Mouse (Mus musculus) midbrain, postnatal 0 days (tissue): ENCODE results near the gene Jmjd6. TPM values are rescaled to one million over a fixed set of nuclear protein-coding genes. Genes with fewer than 3 reads are reported as not detected.

Experiments
- ATAC-seq: fragments of 200-750 bp; cut with Nextera tagmentation; 2 replicates; pipeline ENCODE4 v1.8.0; 2017; ENCODE audit warnings: moderate number of reproducible peaks, mild to moderate bottlenecking, moderate TSS enrichment, moderate library complexity; ENCODE audit not compliant: low FRiP score
- DNase-seq: peaks from one replicate; pipeline ENCODE4 v3.0.0-alpha.2; 2015; ENCODE audit warnings: low spot score
- H3K27ac ChIP-seq: fragments of 300-500 bp; sonication (generic); 2 replicates; pipeline ENCODE4 v1.5.1; 2014; ENCODE audit warnings: low read depth, mild to moderate bottlenecking, low read length, mixed read lengths
- H3K27me3 ChIP-seq: fragments of 300-500 bp; sonication (generic); 2 replicates; pipeline ENCODE4 v1.6.1; 2014; ENCODE audit warnings: low read length, control low read depth, mixed read lengths; ENCODE audit not compliant: insufficient read depth
- H3K36me3 ChIP-seq: fragments of 300-500 bp; sonication (generic); 2 replicates; pipeline ENCODE4 v1.6.1; 2014; ENCODE audit warnings: low read length, control low read depth, mixed read lengths; ENCODE audit not compliant: insufficient read depth
- H3K4me1 ChIP-seq: fragments of 300-500 bp; sonication (generic); 2 replicates; pipeline ENCODE4 v1.6.1; 2014; ENCODE audit warnings: mild to moderate bottlenecking, control low read depth, antibody characterized with exemption, low read length, mixed read lengths; ENCODE audit not compliant: insufficient read depth
- H3K4me2 ChIP-seq: fragments of 300-500 bp; sonication (generic); 2 replicates; pipeline ENCODE4 v1.6.1; 2014; ENCODE audit warnings: low read depth, mild to moderate bottlenecking, low read length, mixed read lengths; ENCODE audit not compliant: poor library complexity, severe bottlenecking
- H3K4me3 ChIP-seq: fragments of 300-500 bp; sonication (generic); 2 replicates; pipeline ENCODE4 v1.5.1; 2014; ENCODE audit warnings: low read depth, mild to moderate bottlenecking, low read length, moderate library complexity
- H3K9ac ChIP-seq: fragments of 300-500 bp; sonication (generic); replicated peaks from 2 replicates; pipeline ENCODE4 v1.6.1; 2014; ENCODE audit warnings: mild to moderate bottlenecking, low read length, moderate library complexity, mixed read lengths; ENCODE audit not compliant: poor library complexity, severe bottlenecking
- H3K9me3 ChIP-seq: fragments of 300-500 bp; sonication (generic); 2 replicates; pipeline ENCODE4 v1.6.1; 2016; ENCODE audit warnings: low read length, control low read depth
- CTCF ChIP-seq: IDR thresholded peaks from 2 replicates; pipeline ENCODE4 v1.5.1; 2016; ENCODE audit warnings: antibody characterized with exemption, mild to moderate bottlenecking
- WGBS: fragments of 180-500 bp; shearing (Covaris S2); extraction: QIAGEN DNeasy Blood & Tissue Kit; methylation state at CpG from one replicate; pipeline ENCODE4 v1.1.7; 2014; 5-methylcytosine and 5-hydroxymethylcytosine counted together
- polyA plus RNA-seq: library from polyadenylated mRNA; unstranded; fragments of >200 nt; fragmentation: Nextera tagmentation; extraction: Ambion mirVana; gene quantifications from 2 replicates; pipeline ENCODE4 v1.2.1, GENCODE M21; 2015
- total RNA-seq: library from RNA; depleted of rRNA; stranded (reverse); fragments of >200 nt; gene quantifications from 2 replicates; pipeline ENCODE4 v1.2.3, GENCODE M21; 2014

Gene Jmjd6
- total and polyA plus RNA-seq, 2 experiments from 2014 or later = 43.6 to 49.8 TPM

DNA sequence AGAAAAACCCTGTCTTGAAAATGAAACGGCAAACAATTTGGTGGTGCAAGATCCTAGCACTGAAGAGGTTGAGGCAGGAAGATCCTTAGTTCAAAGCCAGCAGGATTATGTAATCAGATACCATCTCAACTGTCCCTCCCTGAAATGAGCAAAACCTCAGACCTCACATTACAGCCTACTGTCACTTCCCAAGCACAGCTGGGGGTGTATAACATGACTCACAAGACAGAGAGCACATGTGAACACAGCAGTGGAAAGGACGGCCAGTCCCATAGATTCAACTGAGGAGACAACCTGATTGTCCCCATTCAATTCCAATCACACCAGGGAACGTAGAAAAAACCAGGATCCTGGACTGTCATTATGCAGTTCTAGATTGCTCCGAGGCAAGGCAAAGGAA is 7.0 kb downstream of the Jmjd6 start:
- WGBS = 89% methylated on average over 4 of the region's 4 CpGs
- peaks cover 68% of the 10 kb centered on the region for H3K36me3 ChIP-seq
- no peak for TF ChIP-seq CTCF
- H3K27me3 ChIP-seq = no peaks in the 10 kb centered on the region
- no peaks in the 10 kb centered on the region for H3K9me3 ChIP-seq
- H3K4me2 ChIP-seq = no peak overlapping the region
- H3K4me3 ChIP-seq = no peak overlapping the region
- ATAC-seq = no peak
- H3K9ac ChIP-seq = no peak overlapping the region
- no peak for DNase-seq
- no peak overlapping the region for H3K27ac ChIP-seq
- 0 out of 2 replicates have a peak, but pooled peaks cover 3% of the 10 kb centered on the region for H3K4me1 ChIP-seq

DNA sequence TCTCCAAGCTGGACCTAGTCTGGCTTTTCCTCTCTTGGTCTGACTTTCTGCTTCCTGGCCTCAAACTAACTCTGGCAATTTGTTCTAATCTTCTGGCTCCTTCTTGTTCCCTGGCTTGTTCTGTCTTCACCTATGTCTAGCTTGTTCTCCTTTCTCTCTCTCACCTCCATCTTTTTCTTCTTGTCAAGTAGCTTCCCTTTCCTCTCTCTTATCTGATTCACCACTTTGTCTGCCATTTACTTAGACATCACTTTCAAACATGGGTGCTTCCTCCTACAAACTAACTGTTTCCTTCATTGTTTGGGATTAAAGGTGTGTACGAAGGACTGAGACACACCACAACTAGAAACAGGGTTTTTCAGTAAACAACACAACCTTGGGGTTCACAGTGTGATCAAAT is 8.3 kb downstream of the Jmjd6 start:
- 95% methylated on average over 1 of the region's 1 CpGs for WGBS
- Histone ChIP-seq H3K27ac (no peak overlapping the region), H3K4me2 (no peak overlapping the region), H3K27me3 (no peaks in the 10 kb centered on the region), H3K9me3 (no peaks in the 10 kb centered on the region), H3K36me3 (peaks cover 57% of the 10 kb centered on the region), H3K9ac (no peak overlapping the region), H3K4me1 (no peaks in the 10 kb centered on the region), H3K4me3 (no peak overlapping the region)
- DNase-seq (no peak), ATAC-seq (no peak)
- TF ChIP-seq CTCF = no peak

DNA sequence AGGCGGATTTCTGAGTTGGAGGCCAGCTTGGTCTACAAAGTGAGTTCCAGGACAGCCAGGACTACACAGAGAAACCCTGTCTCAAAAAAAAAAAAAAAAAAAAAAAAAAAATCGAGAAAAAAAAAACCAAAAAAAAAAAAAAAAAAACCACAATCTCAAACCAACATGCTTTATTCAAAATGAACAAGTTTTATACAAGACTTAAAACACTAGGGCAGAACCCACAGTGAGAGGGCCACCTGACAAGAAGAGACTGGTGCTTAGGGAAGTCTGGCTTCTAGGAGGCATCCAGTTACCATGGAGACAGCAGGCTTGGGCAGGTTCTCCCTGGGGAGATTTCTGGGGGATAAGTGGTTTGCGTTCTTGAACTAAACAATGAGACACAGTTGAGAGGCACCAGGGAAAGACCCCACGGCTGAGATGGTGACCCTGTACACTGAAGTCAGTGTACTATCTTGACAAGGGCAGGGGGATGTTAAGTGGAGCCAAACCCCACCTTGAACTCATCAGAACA is 11.0 kb downstream of the Jmjd6 start:
- H3K9ac ChIP-seq = no peak overlapping the region
- WGBS = 16% methylated on average over 4 of the region's 4 CpGs
- ATAC-seq (no peak), DNase-seq (peak; percentile 32)
- H3K4me3 ChIP-seq = no peak overlapping the region
- no peaks in the 10 kb centered on the region for H3K9me3 ChIP-seq
- no peak for TF ChIP-seq CTCF
- no peak overlapping the region for H3K27ac ChIP-seq
- H3K4me2 ChIP-seq = no peak overlapping the region
- no peaks in the 10 kb centered on the region for H3K27me3 ChIP-seq
- H3K36me3 ChIP-seq = peaks cover 34% of the 10 kb centered on the region
- H3K4me1 ChIP-seq = peaks cover 6% of the 10 kb centered on the region; the same call in 1 of the 2 replicates

DNA sequence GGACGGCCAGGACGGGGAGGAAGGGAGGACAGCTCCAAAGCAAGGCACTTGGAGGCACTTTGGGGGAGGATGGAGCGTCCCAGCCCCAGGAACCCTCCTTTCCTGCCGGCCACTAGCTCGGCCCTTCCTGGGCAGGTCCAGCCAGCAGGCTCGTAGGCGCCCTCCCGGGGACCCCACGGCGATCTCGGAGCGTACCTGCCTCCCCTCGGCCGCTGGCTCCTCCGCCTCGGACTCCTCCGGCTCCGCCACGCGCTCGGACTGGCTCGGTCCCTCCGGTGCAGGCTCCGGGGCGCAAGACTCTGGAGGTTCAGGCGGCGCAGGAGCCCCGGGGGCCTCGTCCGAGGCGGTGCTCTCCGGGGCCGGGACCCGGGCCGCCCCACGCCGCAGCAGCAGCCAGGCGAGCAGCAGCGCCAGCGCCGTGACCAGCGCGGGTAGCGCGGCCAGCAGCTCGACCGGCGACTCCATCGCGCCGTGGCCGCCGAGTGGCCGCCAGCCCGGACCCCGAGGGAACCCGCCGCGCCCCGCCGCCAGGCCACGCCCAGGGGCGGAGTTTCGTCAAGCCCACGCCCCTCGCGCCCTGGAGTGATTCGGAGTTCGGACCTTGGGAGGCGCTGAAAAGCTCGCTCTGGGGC is 15.6 kb downstream of the Jmjd6 start, which contains the start of gene Mxra7:
Mxra7 (minus strand) TSS at position 513 of the 632 bp plus-strand sequence.
- TF ChIP-seq CTCF = no peak
- H3K27me3 ChIP-seq = no peaks in the 10 kb centered on the region
- peaks cover 6% of the 10 kb centered on the region; the same call in 1 of the 2 replicates for H3K4me1 ChIP-seq
- H3K4me2 ChIP-seq = peak within 1 kb of the TSS; percentile 91
- H3K9me3 ChIP-seq = no peaks in the 10 kb centered on the region
- DNase-seq (peak; percentile 66), ATAC-seq (peak; percentile 53; the same call in 1 of the 2 replicates)
- 1% methylated on average over 69 of the region's 71 CpGs for WGBS
- H3K9ac ChIP-seq = peak within 1 kb of the TSS; percentile 74
- H3K36me3 ChIP-seq = no peaks in the 10 kb centered on the region
- H3K27ac ChIP-seq = peak within 1 kb of the TSS; percentile 57
- H3K4me3 ChIP-seq = peak within 1 kb of the TSS; percentile 67

DNA sequence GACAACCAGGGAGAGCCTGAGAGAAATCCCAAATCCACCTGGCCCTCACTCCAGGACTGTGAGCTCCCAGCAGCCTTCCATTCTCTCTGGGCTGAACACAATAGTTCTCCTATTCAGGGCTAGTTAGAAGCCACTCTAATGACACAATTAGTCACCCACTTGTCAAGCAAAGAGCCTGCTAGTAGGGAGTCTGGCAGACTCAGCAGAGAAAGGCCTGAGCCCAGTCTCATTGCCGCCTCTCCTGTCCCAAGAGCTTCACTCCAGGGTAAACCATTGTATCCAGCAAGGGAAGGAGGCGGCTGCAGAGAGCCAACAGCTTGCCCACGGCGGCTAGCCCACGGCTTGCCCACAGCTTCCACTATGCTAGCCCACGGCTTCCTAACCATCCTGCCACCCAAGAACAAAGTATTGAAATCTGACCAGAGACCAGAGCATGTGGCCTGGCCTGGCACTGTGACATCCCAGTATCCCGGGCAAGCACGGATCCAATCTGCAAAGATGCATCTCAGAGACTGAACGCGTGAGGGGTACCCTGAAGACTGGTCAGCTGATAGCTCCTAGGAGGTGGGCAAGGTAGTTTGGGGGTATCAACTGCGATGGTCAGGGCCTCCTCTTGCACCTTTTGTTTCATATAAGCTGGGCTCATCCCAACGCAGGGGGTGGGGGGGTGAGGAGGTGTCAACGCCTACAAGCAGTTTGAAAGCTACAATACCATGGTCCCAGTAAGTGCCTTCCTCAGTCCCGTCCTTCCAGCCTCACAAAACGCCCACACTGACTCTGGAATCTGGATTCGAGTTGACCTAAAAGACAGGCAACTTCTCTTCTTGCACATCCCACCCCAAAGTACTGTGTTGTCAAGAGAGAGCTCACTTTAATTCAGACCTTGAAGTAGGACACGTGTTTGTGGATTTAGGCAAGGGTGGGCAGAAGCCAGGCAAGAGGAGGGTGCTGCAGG is 16.4 kb downstream of the Jmjd6 start:
- TF ChIP-seq CTCF = no peak

More for the DNA sequence above, 16.4 kb downstream of the Jmjd6 start:
- peak overlapping the region; percentile 74 for H3K9ac ChIP-seq
- H3K36me3 ChIP-seq = no peaks in the 10 kb centered on the region
- peaks cover 6% of the 10 kb centered on the region; the same call in 1 of the 2 replicates for H3K4me1 ChIP-seq
- no peaks in the 10 kb centered on the region for H3K27me3 ChIP-seq
- 0 out of 2 replicates have a peak overlapping the region, but pooled peaks have one; percentile 57 for H3K27ac ChIP-seq
- ATAC-seq (peak; percentile 18; the same call in 1 of the 2 replicates), DNase-seq (peak; percentile 64)
- no peaks in the 10 kb centered on the region for H3K9me3 ChIP-seq
- WGBS = 11% methylated on average over 17 of the region's 17 CpGs
- peak overlapping the region; percentile 67 for H3K4me3 ChIP-seq
- peak overlapping the region; percentile 91 for H3K4me2 ChIP-seq
